Mouse (Mus musculus) lung, embryonic 16.5 days (tissue): ENCODE measurements at regions not wholly inside any gene's neighbourhood (a gene's known extent, or its start where the extent isn't known, plus 50 kb on each side); places are given as distances from the start of the nearest gene placed in this dataset.

Experiments used
- ATAC-seq: fragments of 200-750 bp; cut with Nextera tagmentation; 2 replicates; pipeline ENCODE4 v1.8.0; 2017; ENCODE audit warnings: low read depth, mild to moderate bottlenecking, moderate library complexity
- H3K27ac ChIP-seq: fragments of 300-500 bp; sonication (generic); 2 replicates; pipeline ENCODE4 v1.5.1; 2014; ENCODE audit warnings: mild to moderate bottlenecking, control low read depth, low read length
- H3K27me3 ChIP-seq: fragments of 300-500 bp; sonication (generic); 2 replicates; pipeline ENCODE4 v1.6.1; 2014; ENCODE audit warnings: low read depth, low read length, mixed read lengths; ENCODE audit not compliant: control insufficient read depth, insufficient read depth
- H3K36me3 ChIP-seq: fragments of 300-500 bp; sonication (generic); 2 replicates; pipeline ENCODE4 v1.6.1; 2014; ENCODE audit warnings: low read length; ENCODE audit not compliant: control insufficient read depth, insufficient read depth
- H3K4me1 ChIP-seq: fragments of 300-500 bp; sonication (generic); replicated peaks from 2 replicates; pipeline ENCODE4 v1.6.1; 2014; ENCODE audit warnings: low read length, mixed read lengths; ENCODE audit not compliant: control insufficient read depth, insufficient read depth
- H3K4me2 ChIP-seq: fragments of 300-500 bp; sonication (generic); 2 replicates; pipeline ENCODE4 v1.6.1; 2014; ENCODE audit warnings: low read depth, low read length, control low read depth
- H3K4me3 ChIP-seq: fragments of 300-500 bp; sonication (generic); 2 replicates; pipeline ENCODE4 v1.5.1; 2014; ENCODE audit warnings: mild to moderate bottlenecking, low read length, control low read depth
- H3K9ac ChIP-seq: fragments of 300-500 bp; sonication (generic); 2 replicates; pipeline ENCODE4 v1.6.1; 2014; ENCODE audit warnings: low read length, control low read depth
- H3K9me3 ChIP-seq: fragments of 300-500 bp; sonication (generic); 2 replicates; pipeline ENCODE4 v1.6.1; 2016; ENCODE audit warnings: low read length; ENCODE audit not compliant: control insufficient read depth
- WGBS: fragments of 180-500 bp; shearing (Covaris S2); extraction: QIAGEN DNeasy Blood & Tissue Kit; methylation state at CpG from one replicate; pipeline ENCODE4 v1.1.7; 2014; 5-methylcytosine and 5-hydroxymethylcytosine counted together

GRCm38 (mm10) chr13:37693617-37694016 is 84.6 kb upstream of the Rreb1 start:
- Histone ChIP-seq H3K9me3 (peaks cover 2% of the 10 kb centered on the region; the same call in 1 of the 2 replicates), H3K4me3 (no peak overlapping the region), H3K4me2 (no peak overlapping the region), H3K9ac (no peak overlapping the region), H3K27ac (no peak overlapping the region), H3K36me3 (no peaks in the 10 kb centered on the region), H3K4me1 (no peaks in the 10 kb centered on the region), H3K27me3 (no peaks in the 10 kb centered on the region)
- no peak for ATAC-seq
- WGBS = 80% methylated on average over 3 of the region's 3 CpGs

- no peak for ATAC-seq
- no peak overlapping the region for H3K4me2 ChIP-seq
- WGBS = 32% methylated on average over 1 of the region's 1 CpGs
- H3K27ac ChIP-seq = no peak overlapping the region
- H3K4me3 ChIP-seq = no peak overlapping the region
- H3K9ac ChIP-seq = no peak overlapping the region
- H3K4me1 ChIP-seq = no peaks in the 10 kb centered on the region
- H3K27me3 ChIP-seq = no peaks in the 10 kb centered on the region
- no peaks in the 10 kb centered on the region for H3K36me3 ChIP-seq
- H3K9me3 ChIP-seq = no peaks in the 10 kb centered on the region
These were observed 73.7 kb upstream of the Rreb1 start for GRCm38 (mm10) chr13:37704475-37704874.

GRCm38 (mm10) chr13:37705482-37705881 is 72.7 kb upstream of the Rreb1 start:
- ATAC-seq = no peak
- Histone ChIP-seq H3K4me2 (no peak overlapping the region), H3K4me3 (no peak overlapping the region), H3K27ac (no peak overlapping the region), H3K9me3 (no peaks in the 10 kb centered on the region), H3K36me3 (no peaks in the 10 kb centered on the region), H3K27me3 (no peaks in the 10 kb centered on the region), H3K9ac (no peak overlapping the region), H3K4me1 (no peaks in the 10 kb centered on the region)
- 82% methylated on average over 2 of the region's 2 CpGs for WGBS

- Histone ChIP-seq H3K36me3 (no peaks in the 10 kb centered on the region), H3K9me3 (no peaks in the 10 kb centered on the region), H3K4me1 (no peaks in the 10 kb centered on the region), H3K27ac (no peak overlapping the region), H3K4me3 (no peak overlapping the region), H3K27me3 (no peaks in the 10 kb centered on the region), H3K4me2 (no peak overlapping the region), H3K9ac (no peak overlapping the region)
- no peak for ATAC-seq
- 62% methylated on average over 5 of the region's 5 CpGs for WGBS
These were observed 67.3 kb upstream of the Rreb1 start for GRCm38 (mm10) chr13:37710913-37711312.

GRCm38 (mm10) chr13:37712908-37713496 is 65.2 kb upstream of the Rreb1 start:
- Histone ChIP-seq H3K36me3 (no peaks in the 10 kb centered on the region), H3K4me3 (no peak overlapping the region), H3K4me2 (no peak overlapping the region), H3K4me1 (no peaks in the 10 kb centered on the region), H3K9ac (no peak overlapping the region), H3K27me3 (no peaks in the 10 kb centered on the region), H3K9me3 (no peaks in the 10 kb centered on the region), H3K27ac (no peak overlapping the region)
- ATAC-seq = no peak
- WGBS = 64% methylated on average over 4 of the region's 4 CpGs

GRCm38 (mm10) chr13:37715058-37715712 is 63.0 kb upstream of the Rreb1 start:
- Histone ChIP-seq H3K27ac (no peak overlapping the region), H3K36me3 (no peaks in the 10 kb centered on the region), H3K27me3 (no peaks in the 10 kb centered on the region), H3K4me2 (no peak overlapping the region), H3K9me3 (no peaks in the 10 kb centered on the region), H3K4me1 (no peaks in the 10 kb centered on the region), H3K9ac (no peak overlapping the region), H3K4me3 (no peak overlapping the region)
- no peak for ATAC-seq
- 35% methylated on average over 9 of the region's 9 CpGs for WGBS

- Histone ChIP-seq H3K27ac (no peak overlapping the region), H3K4me2 (no peak overlapping the region), H3K4me1 (no peaks in the 10 kb centered on the region), H3K9me3 (no peaks in the 10 kb centered on the region), H3K4me3 (no peak overlapping the region), H3K36me3 (no peaks in the 10 kb centered on the region), H3K27me3 (no peaks in the 10 kb centered on the region), H3K9ac (no peak overlapping the region)
- no peak for ATAC-seq
- WGBS = 64% methylated on average over 15 of the region's 15 CpGs
These were observed 62.2 kb upstream of the Rreb1 start for GRCm38 (mm10) chr13:37715770-37716693.

- 62% methylated on average over 1 of the region's 1 CpGs for WGBS
- Histone ChIP-seq H3K4me3 (no peak overlapping the region), H3K36me3 (no peaks in the 10 kb centered on the region), H3K9me3 (no peaks in the 10 kb centered on the region), H3K4me2 (no peak overlapping the region), H3K4me1 (no peaks in the 10 kb centered on the region), H3K27me3 (no peaks in the 10 kb centered on the region), H3K9ac (no peak overlapping the region), H3K27ac (no peak overlapping the region)
- no peak for ATAC-seq
These were observed 60.4 kb upstream of the Rreb1 start for GRCm38 (mm10) chr13:37717793-37718192.

GRCm38 (mm10) chr13:37718364-37718763 is 59.8 kb upstream of the Rreb1 start:
- Histone ChIP-seq H3K9ac (no peak overlapping the region), H3K27ac (no peak overlapping the region), H3K27me3 (no peaks in the 10 kb centered on the region), H3K4me3 (no peak overlapping the region), H3K4me2 (no peak overlapping the region), H3K4me1 (no peaks in the 10 kb centered on the region), H3K36me3 (no peaks in the 10 kb centered on the region), H3K9me3 (no peaks in the 10 kb centered on the region)
- no peak for ATAC-seq
- 62% methylated on average over 4 of the region's 4 CpGs for WGBS
